Mouse (Mus musculus) heart, postnatal 0 days (tissue): ENCODE measurements around the gene Fam227a.

ENCODE experiments used
- CTCF ChIP-seq: IDR thresholded peaks from 2 replicates; pipeline ENCODE4 v1.5.1; 2016; ENCODE audit warnings: antibody characterized with exemption, control low read depth, low read depth
- EP300 ChIP-seq: IDR thresholded peaks from 2 replicates; pipeline ENCODE4 v1.6.1; 2016; ENCODE audit warnings: antibody characterized with exemption, low read depth

- TF ChIP-seq CTCF (no peak), EP300 (no peak)
These were observed 23.2 kb upstream of the Fam227a start for GRCm38 (mm10) chr15:79681973-79682372.
